Mouse (Mus musculus) midbrain, embryonic 14.5 days (tissue): ENCODE data around the gene Rab3gap1. TPM values are rescaled to one million over a fixed set of nuclear protein-coding genes. Genes with fewer than 3 reads are reported as not detected.

Experiments
- polyA plus RNA-seq: library from polyadenylated mRNA; unstranded; fragments of >200 nt; fragmentation: Nextera tagmentation; extraction: Ambion mirVana; gene quantifications from 2 replicates; pipeline ENCODE4 v1.2.1, GENCODE M21; 2014

The Rab3gap1 gene
- polyA plus RNA-seq, 1 experiment from 2014 or later = 25.8 TPM

Other genes starting within 250 kb of the Rab3gap1 start
- gene Tmem163, start 189.2 kb upstream of the Rab3gap1 start, polyA plus RNA-seq = 64.0 and 64.8 TPM in 2 replicates
- 0.13 TPM in 2 replicates for gene Acmsd, start 139.4 kb upstream of the Rab3gap1 start, polyA plus RNA-seq
- 86.2 and 104 TPM in 2 replicates for gene Ccnt2, start 94.6 kb upstream of the Rab3gap1 start, polyA plus RNA-seq
- 0.43 and 0.47 TPM in 2 replicates for gene Map3k19, start 13.7 kb upstream of the Rab3gap1 start, polyA plus RNA-seq
- gene Zranb3, start 234.3 kb downstream of the Rab3gap1 start, polyA plus RNA-seq = 2.8 and 4.8 TPM in 2 replicates
- gene R3hdm1, start 234.5 kb downstream of the Rab3gap1 start, polyA plus RNA-seq = 111 and 113 TPM in 2 replicates